Mouse (Mus musculus): ENCODE measurements around the gene Fbxl21. TPM values are rescaled to one million over a fixed set of nuclear protein-coding genes. Genes with fewer than 3 reads are reported as not detected.

Gene Fbxl21
- polyA plus RNA-seq, 1 experiment = 9.5 TPM

DNA sequence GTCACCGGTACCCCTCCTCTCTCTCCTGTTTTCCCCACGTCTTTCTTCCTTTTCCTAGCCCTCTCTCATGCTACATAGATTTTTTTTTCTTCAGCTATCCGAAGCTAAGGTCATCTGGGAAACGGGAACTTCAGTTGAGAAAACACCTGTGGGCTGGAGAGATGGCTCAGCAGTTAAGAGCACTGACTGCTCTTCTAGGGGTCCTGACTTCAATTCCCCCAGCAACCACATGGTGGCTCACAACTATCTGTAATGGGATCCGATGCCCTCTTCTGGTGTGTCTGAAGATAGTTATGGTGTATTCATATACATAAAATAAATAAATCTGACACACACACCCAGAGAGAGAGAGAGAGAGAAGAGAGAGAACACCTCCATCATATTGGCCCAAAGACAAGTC lies 13.3 kb downstream of the Fbxl21 start:
- WGBS = 74% methylated on average over 5 of the region's 5 CpGs
- DNase-seq = no peak
- no peaks in the 10 kb centered on the region for H3K4me1 ChIP-seq (ENCODE audit: control insufficient read depth, insufficient read depth, low read length)
- no peak for TF ChIP-seq POLR2A (IDR thresholded peaks at IDR 0.05; ENCODE audit: borderline replicate concordance, insufficient read depth, low read length)
- no peak for TF ChIP-seq CTCF (IDR thresholded peaks at IDR 0.05; ENCODE audit: borderline replicate concordance, insufficient read depth, low read depth, low read length)
- H3K4me3 ChIP-seq (replicated peaks; ENCODE audit: insufficient read depth, low read depth, low read length) = no peak overlapping the region
- no peak overlapping the region for H3K27ac ChIP-seq (ENCODE audit: insufficient read depth, low read length)
- no peaks in the 10 kb centered on the region; the same call in 1 of the 2 replicates for H3K27me3 ChIP-seq (ENCODE audit: control insufficient read depth, insufficient read depth, low read length)

DNA sequence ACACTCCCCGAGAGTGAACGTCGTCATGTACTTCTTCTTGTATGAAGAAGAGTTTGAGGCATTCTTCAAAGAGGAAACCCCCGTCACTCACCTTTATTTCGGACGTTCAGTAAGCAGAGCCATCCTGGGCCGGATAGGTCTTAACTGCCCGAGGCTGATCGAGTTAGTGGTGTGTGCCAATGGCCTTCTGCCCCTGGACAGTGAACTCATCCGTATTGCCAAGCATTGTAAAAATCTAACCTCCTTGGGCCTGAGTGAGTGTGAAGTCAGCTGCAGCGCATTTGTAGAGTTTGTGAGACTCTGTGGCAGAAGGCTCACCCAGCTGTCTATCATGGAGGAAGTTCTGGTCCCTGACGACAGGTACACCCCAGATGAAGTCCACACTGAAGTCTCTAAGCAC lies 14.8 kb downstream of the Fbxl21 start:
- WGBS = 81% methylated on average over 12 of the region's 12 CpGs
- DNase-seq = no peak
- Histone ChIP-seq H3K27ac (ENCODE audit: insufficient read depth, low read length) (no peak overlapping the region), H3K27me3 (ENCODE audit: control insufficient read depth, insufficient read depth, low read length) (no peaks in the 10 kb centered on the region; the same call in 1 of the 2 replicates), H3K4me3 (replicated peaks; ENCODE audit: insufficient read depth, low read depth, low read length) (no peak overlapping the region), H3K4me1 (ENCODE audit: control insufficient read depth, insufficient read depth, low read length) (no peaks in the 10 kb centered on the region)
- TF ChIP-seq POLR2A (IDR thresholded peaks at IDR 0.05; ENCODE audit: borderline replicate concordance, insufficient read depth, low read length) (no peak), CTCF (IDR thresholded peaks at IDR 0.05; ENCODE audit: borderline replicate concordance, insufficient read depth, low read depth, low read length) (no peak)

DNA sequence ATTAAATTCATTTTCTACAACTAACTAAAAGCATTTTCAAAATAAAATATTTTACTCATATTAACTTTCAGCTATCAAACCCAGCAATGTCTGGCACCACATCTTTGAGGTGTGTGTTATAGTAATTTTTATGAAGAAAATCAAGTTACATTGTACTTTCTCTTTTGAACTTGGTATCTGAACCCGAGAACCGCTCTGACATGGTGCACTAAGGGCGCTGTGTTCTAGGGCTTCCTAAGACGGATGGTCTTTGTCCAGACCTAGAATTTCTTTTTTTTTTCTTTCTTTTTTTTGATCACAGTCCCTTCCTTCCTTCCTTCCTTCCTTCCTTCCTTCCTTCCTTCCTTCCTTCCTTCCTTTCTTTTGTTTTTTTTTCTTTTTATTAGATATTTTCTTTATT lies 17.6 kb downstream of the Fbxl21 start:
- 94% methylated on average over 4 of the region's 4 CpGs for WGBS
- Histone ChIP-seq H3K4me3 (replicated peaks; ENCODE audit: insufficient read depth, low read depth, low read length) (no peak overlapping the region), H3K27me3 (ENCODE audit: control insufficient read depth, insufficient read depth, low read length) (no peaks in the 10 kb centered on the region; the same call in 1 of the 2 replicates)

GRCm38 (mm10) chr13:56543805-56544204 lies 21.5 kb downstream of the Fbxl21 start:
- TF ChIP-seq CTCF (IDR thresholded peaks at IDR 0.05; ENCODE audit: borderline replicate concordance, insufficient read depth, low read depth, low read length) (no peak), POLR2A (IDR thresholded peaks at IDR 0.05; ENCODE audit: borderline replicate concordance, insufficient read depth, low read length) (no peak)
- 69% methylated on average over 9 of the region's 9 CpGs for WGBS
- Histone ChIP-seq H3K27me3 (ENCODE audit: control insufficient read depth, insufficient read depth, low read length) (no peaks in the 10 kb centered on the region; the same call in 1 of the 2 replicates), H3K4me3 (replicated peaks; ENCODE audit: insufficient read depth, low read depth, low read length) (no peak overlapping the region), H3K27ac (ENCODE audit: insufficient read depth, low read length) (no peak overlapping the region), H3K4me1 (ENCODE audit: control insufficient read depth, insufficient read depth, low read length) (no peaks in the 10 kb centered on the region; the same call in 1 of the 2 replicates)
- no peak for DNase-seq

More for the DNA sequence above, 17.6 kb downstream of the Fbxl21 start:
- H3K27ac ChIP-seq (ENCODE audit: insufficient read depth, low read length) = no peak overlapping the region
- DNase-seq = peak; percentile 14 to 33
- TF ChIP-seq CTCF (IDR thresholded peaks at IDR 0.05; ENCODE audit: borderline replicate concordance, insufficient read depth, low read depth, low read length) (no peak), POLR2A (IDR thresholded peaks at IDR 0.05; ENCODE audit: borderline replicate concordance, insufficient read depth, low read length) (no peak)
- no peaks in the 10 kb centered on the region; the same call in 1 of the 2 replicates for H3K4me1 ChIP-seq (ENCODE audit: control insufficient read depth, insufficient read depth, low read length)

- H3K4me1 ChIP-seq (ENCODE audit: control insufficient read depth, insufficient read depth, low read length) = no peaks in the 10 kb centered on the region; the same call in 1 of the 2 replicates
- H3K27me3 ChIP-seq (ENCODE audit: control insufficient read depth, insufficient read depth, low read length) = no peaks in the 10 kb centered on the region; the same call in 1 of the 2 replicates
- H3K4me3 ChIP-seq (replicated peaks; ENCODE audit: insufficient read depth, low read depth, low read length) = no peak overlapping the region
- whole genome bisulfite sequencing = 49% methylated on average over 3 of the region's 3 CpGs
- TF ChIP-seq CTCF (IDR thresholded peaks at IDR 0.05; ENCODE audit: borderline replicate concordance, insufficient read depth, low read depth, low read length) (no peak), POLR2A (IDR thresholded peaks at IDR 0.05; ENCODE audit: borderline replicate concordance, insufficient read depth, low read length) (no peak)
- no peak for DNase-seq
- H3K27ac ChIP-seq (ENCODE audit: insufficient read depth, low read length) = no peak overlapping the region
These were observed 22.7 kb downstream of the Fbxl21 start for GRCm38 (mm10) chr13:56544956-56545355.

DNA sequence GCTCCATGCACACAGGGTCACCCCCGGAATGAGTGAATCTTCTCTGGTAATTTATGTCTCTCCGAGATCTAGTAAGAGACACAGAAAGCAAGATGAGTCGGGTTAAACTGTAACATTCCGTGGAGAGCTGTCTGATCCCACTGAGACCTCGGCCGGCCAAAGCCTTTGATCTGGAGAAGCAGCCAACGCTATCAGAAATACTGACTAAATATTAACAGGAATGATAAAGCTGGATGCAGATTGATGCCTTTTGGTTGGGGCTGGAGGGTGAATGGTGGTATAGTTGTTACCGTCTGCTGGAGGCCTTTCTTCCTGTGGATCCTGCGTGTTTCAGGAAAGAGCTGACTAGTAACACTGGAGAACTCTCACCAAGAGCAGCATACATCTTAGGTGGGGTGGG lies 26.1 kb downstream of the Fbxl21 start, which contains the start of gene Lect2:
Gene Lect2, minus strand, starts transcription at position 102 of the 400 bp plus-strand sequence.
- Histone ChIP-seq H3K4me1 (ENCODE audit: control insufficient read depth, insufficient read depth, low read length) (no peaks in the 10 kb centered on the region; the same call in 1 of the 2 replicates), H3K27me3 (ENCODE audit: control insufficient read depth, insufficient read depth, low read length) (no peaks in the 10 kb centered on the region), H3K27ac (ENCODE audit: insufficient read depth, low read length) (no peak within 1 kb of the TSS), H3K4me3 (replicated peaks; ENCODE audit: insufficient read depth, low read depth, low read length) (no peak within 1 kb of the TSS)
- 84% methylated on average over 9 of the region's 9 CpGs for WGBS
- no peak for DNase-seq
- TF ChIP-seq CTCF (IDR thresholded peaks at IDR 0.05; ENCODE audit: borderline replicate concordance, insufficient read depth, low read depth, low read length) (no peak), POLR2A (IDR thresholded peaks at IDR 0.05; ENCODE audit: borderline replicate concordance, insufficient read depth, low read length) (no peak)

GRCm38 (mm10) chr13:56549364-56549763 lies 27.1 kb downstream of the Fbxl21 start:
- WGBS = 62% methylated on average over 4 of the region's 4 CpGs
- H3K4me1 ChIP-seq (ENCODE audit: control insufficient read depth, insufficient read depth, low read length) = no peaks in the 10 kb centered on the region; the same call in 1 of the 2 replicates
- no peak overlapping the region for H3K27ac ChIP-seq (ENCODE audit: insufficient read depth, low read length)
- H3K27me3 ChIP-seq (ENCODE audit: control insufficient read depth, insufficient read depth, low read length) = no peaks in the 10 kb centered on the region
- DNase-seq = no peak
- no peak overlapping the region for H3K4me3 ChIP-seq (replicated peaks; ENCODE audit: insufficient read depth, low read depth, low read length)
- no peak for TF ChIP-seq POLR2A (IDR thresholded peaks at IDR 0.05; ENCODE audit: borderline replicate concordance, insufficient read depth, low read length)
- no peak for TF ChIP-seq CTCF (IDR thresholded peaks at IDR 0.05; ENCODE audit: borderline replicate concordance, insufficient read depth, low read depth, low read length)

DNA sequence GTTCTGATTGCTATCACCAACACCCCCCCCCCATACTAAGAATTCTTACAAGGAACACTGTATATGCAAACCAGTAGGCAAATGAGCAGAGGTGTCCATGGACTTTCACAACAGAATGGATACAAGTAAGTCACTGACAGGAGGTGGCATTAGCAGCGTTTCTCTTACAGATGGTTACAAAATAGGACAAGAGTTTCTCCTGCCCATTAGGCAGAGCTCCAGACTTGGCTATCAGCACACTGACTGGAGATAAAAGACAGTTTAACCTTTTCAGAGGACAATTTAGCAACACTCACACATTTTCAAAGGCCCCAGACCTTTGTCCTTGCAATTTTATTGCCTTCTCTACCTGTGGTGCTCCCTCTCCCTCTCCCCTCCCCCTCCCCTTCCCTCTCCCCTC lies 28.3 kb downstream of the Fbxl21 start:
- H3K4me1 ChIP-seq (ENCODE audit: control insufficient read depth, insufficient read depth, low read length) = no peaks in the 10 kb centered on the region
- no peak overlapping the region for H3K4me3 ChIP-seq (replicated peaks; ENCODE audit: insufficient read depth, low read depth, low read length)
- no peak for TF ChIP-seq CTCF (IDR thresholded peaks at IDR 0.05; ENCODE audit: borderline replicate concordance, insufficient read depth, low read depth, low read length)
- no peak for TF ChIP-seq POLR2A (IDR thresholded peaks at IDR 0.05; ENCODE audit: borderline replicate concordance, insufficient read depth, low read length)
- WGBS = 9% methylated on average over 1 of the region's 1 CpGs
- peak in 1 of 2 experiments; percentile 23 for DNase-seq
- H3K27me3 ChIP-seq (ENCODE audit: control insufficient read depth, insufficient read depth, low read length) = no peaks in the 10 kb centered on the region
- H3K27ac ChIP-seq (ENCODE audit: insufficient read depth, low read length) = no peak overlapping the region

Data from cerebellum, adult 2 months (tissue).